Mouse (Mus musculus): ENCODE data around the gene Nedd9. TPM values are rescaled to one million over a fixed set of nuclear protein-coding genes. Genes with fewer than 3 reads are reported as not detected.
"Not testable (repeated sequence)": the region's sequence is repeated elsewhere in the genome, so short reads cannot be mapped to it uniquely, and the experiment has no call there.

Gene Nedd9
- total RNA-seq, 2 experiments from 2014 or later = 6.4 to 11.0 TPM

- DNase-seq (ENCODE audit: low spot score in 2 of 2) = no peak
- intact Hi-C loops (cut with DNase I) = no loop called here
Observed at GRCm38 (mm10) chr13:41285448-41285847, 201.7 kb downstream of the Nedd9 start.

GRCm38 (mm10) chr13:41283256-41283655 lies 203.9 kb downstream of the Nedd9 start:
- intact Hi-C loops (cut with DNase I) = loop anchor here (1.0 to 2.0 kb wide), 2 partner anchors 289 to 352 kb away; no protein-coding TSS in a partner anchor
- peak; percentile 78 to 81 for DNase-seq (ENCODE audit: low spot score in 2 of 2)

- intact Hi-C loops (cut with DNase I) = no loop called here
- no peak for DNase-seq (ENCODE audit: low spot score in 2 of 2)
Observed at GRCm38 (mm10) chr13:41280696-41281095, 206.5 kb downstream of the Nedd9 start.

GRCm38 (mm10) chr13:41273927-41274650 lies 213.1 kb downstream of the Nedd9 start, which contains the start of gene Gm17364:
Gm17364 (minus strand) TSS chr13:41273977.
- intact Hi-C loops (cut with DNase I) = no loop called here
- no peak for DNase-seq (ENCODE audit: low spot score in 2 of 2)

GRCm38 (mm10) chr13:41267827-41268408 lies 219.2 kb downstream of the Nedd9 start:
- intact Hi-C loops (cut with DNase I) = no loop called here
- peak; percentile 34 to 86 for DNase-seq (ENCODE audit: low spot score in 2 of 2)

- intact Hi-C loops (cut with DNase I) = no loop called here
Observed at GRCm38 (mm10) chr13:41263304-41264006, 223.7 kb downstream of the Nedd9 start.

GRCm38 (mm10) chr13:41261617-41262016 lies 225.5 kb downstream of the Nedd9 start:
- intact Hi-C loops (cut with DNase I); DNase-seq (ENCODE audit: low spot score in 2 of 2): not testable (repeated sequence)

More at GRCm38 (mm10) chr13:41263304-41264006, 223.7 kb downstream of the Nedd9 start:
- no peak for DNase-seq (ENCODE audit: low spot score in 2 of 2)

Other genes starting within 250 kb of the Nedd9 start
- gene Smim13, start 237.5 kb downstream of the Nedd9 start, total RNA-seq (2021) = 100 to 1,000 TPM; 178 to 186 TPM
- gene Gm17364, start 213.4 kb downstream of the Nedd9 start, total RNA-seq (2021) = not detected
- gene Tmem170b, start 118.5 kb upstream of the Nedd9 start, total RNA-seq (2021) = 10 to 100 TPM; 85.9 to 91.5 TPM

Data from left cerebral cortex, postnatal 25 days (tissue).